Mouse (Mus musculus): ENCODE results near the gene Gm20696. TPM values are rescaled to one million over a fixed set of nuclear protein-coding genes. Genes with fewer than 3 reads are reported as not detected.

Gene Gm20696
- polyA plus RNA-seq, 1 experiment from 2014 or later: 3.0 TPM

DNA sequence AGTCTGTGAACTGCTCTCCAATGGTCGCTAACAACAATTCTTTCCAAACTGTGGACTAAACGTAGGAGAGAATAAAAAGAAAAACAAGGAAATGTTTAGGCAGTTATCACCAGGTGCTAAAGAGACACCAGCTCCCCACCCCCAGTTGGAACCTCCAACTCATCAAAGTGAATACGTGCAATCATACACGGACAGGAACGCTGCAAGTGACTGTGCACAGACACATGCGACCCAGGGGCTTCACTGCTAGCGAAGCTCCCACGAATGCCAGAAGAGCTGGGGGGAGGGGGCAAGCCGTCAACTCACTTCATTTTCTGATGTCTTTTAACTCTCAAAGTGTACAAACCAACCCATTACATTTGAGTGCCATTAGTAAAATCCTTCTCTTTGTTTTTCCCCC, 30.5 kb downstream of the Gm20696 start:
- Histone ChIP-seq H3K4me1 (no peaks in the 10 kb centered on the region), H3K27ac (no peak overlapping the region), H3K4me3 (no peak overlapping the region), H3K27me3 (replicated peaks) (no peaks in the 10 kb centered on the region), H3K9me3 (replicated peaks) (no peaks in the 10 kb centered on the region), H3K4me2 (no peak overlapping the region), H3K9ac (no peak overlapping the region), H3K36me3 (no peaks in the 10 kb centered on the region)
- no peak for ATAC-seq
- WGBS (ENCODE audit: insufficient replicate concordance): 60% methylated on average over 9 of the region's 9 CpGs

DNA sequence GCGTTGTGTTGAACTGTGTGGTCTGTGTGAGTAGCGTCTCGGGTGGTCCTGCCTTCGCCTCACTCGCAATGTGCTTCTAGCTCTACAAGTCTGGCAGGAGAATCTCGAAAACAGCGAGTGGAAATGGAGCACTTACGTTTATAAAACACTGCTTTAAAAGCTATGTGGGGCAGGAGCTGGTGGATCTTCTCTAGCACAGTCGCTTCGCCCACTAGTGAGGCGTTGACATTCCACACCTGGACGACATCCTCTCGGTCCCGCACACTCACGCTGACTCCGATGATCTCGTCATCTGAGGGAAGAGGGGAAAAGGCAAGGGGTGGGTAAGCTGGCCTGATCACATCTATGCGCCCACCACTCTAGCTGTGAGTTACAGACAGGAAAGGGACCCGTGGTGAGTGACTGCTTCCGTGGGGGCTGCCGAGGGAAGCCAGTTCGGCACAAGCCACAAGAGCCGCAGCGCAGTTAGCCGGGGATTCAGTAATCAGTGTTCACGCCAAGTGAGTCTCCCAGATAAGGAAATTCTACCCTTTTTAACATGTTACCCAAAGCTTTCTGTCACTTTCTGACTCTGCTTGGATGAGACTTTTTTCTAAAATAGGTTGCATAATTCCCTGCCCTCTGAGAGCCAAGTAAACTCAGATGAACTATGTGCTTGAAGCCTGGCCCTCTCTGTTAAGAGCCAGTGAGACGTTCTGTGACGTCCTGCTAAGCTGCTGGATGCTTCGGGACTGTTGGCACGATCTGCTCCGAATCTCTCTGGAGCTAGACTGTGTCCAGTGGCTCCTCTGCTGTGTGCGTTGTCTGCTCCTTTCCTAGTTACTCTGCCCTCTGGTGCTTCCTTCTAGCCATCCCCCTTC, 34.2 kb downstream of the Gm20696 start:
- no peak overlapping the region for H3K9ac ChIP-seq
- no peaks in the 10 kb centered on the region for H3K36me3 ChIP-seq
- 63% methylated on average over 32 of the region's 32 CpGs for WGBS (ENCODE audit: insufficient replicate concordance)
- no peaks in the 10 kb centered on the region for H3K4me1 ChIP-seq
- H3K4me3 ChIP-seq: no peak overlapping the region
- no peaks in the 10 kb centered on the region for H3K27me3 ChIP-seq (replicated peaks)
- ATAC-seq: no peak
- H3K9me3 ChIP-seq (replicated peaks): no peaks in the 10 kb centered on the region
- no peak overlapping the region for H3K4me2 ChIP-seq
- no peak overlapping the region for H3K27ac ChIP-seq

DNA sequence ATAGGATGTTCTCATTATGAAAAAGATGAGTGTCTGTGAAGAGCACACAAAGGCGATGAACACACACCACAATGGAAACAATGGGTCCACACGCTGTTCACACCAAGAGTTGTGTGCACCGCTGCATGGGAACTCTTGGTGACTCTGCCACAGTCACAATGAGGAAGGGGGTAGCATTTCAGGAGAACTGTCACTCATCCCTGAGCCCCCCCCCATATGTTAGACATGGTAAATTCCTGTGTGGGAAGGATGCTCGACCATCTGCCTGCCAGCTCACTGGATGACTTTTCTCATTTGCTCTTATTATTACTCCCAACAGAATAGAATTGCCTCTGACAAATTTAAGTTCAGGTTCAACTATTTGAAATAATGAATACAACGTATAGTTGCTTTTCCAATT, 35.0 kb downstream of the Gm20696 start:
- no peaks in the 10 kb centered on the region for H3K36me3 ChIP-seq
- no peaks in the 10 kb centered on the region for H3K4me1 ChIP-seq
- H3K27me3 ChIP-seq (replicated peaks): no peaks in the 10 kb centered on the region
- ATAC-seq: no peak
- H3K9me3 ChIP-seq (replicated peaks): no peaks in the 10 kb centered on the region
- H3K4me3 ChIP-seq: no peak overlapping the region
- H3K27ac ChIP-seq: no peak overlapping the region
- H3K4me2 ChIP-seq: no peak overlapping the region
- 72% methylated on average over 5 of the region's 5 CpGs for WGBS (ENCODE audit: insufficient replicate concordance)
- no peak overlapping the region for H3K9ac ChIP-seq

DNA sequence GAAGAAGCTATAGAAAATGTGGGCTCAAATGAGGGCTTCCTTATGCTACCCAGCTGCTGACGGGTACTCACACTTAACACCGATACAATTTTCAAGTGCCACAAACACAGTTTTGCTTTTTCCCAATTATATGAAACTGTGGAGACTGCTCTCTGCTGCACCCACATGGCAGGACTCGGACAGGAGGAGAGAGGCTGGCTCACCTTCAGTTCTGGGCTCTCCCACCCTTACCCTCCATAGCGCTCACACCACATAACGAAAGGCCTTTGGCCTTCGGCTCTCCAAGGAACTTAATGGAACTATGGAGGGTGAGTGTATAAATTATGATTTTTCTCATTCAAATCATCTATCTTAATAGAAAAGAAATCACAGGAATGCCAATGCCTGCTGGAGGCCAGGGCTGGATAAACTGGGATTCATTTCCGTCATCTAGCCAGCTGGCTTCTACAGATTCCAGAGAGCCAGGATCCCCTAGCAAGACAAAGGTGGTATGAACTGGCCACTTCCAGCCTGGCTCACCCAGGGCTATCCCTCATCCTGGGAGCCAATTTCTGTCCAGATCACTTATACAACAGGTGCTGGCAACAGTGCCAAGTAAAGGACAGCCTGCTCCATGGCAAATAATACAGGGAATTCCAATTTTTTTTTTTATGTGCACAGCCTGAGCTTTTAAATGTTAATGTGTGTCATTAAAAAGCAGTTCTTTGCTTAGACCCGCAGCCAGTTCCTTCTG, 36.7 kb downstream of the Gm20696 start:
- no peak for ATAC-seq
- Histone ChIP-seq H3K27me3 (replicated peaks) (no peaks in the 10 kb centered on the region), H3K27ac (no peak overlapping the region), H3K4me2 (no peak overlapping the region), H3K36me3 (no peaks in the 10 kb centered on the region), H3K9ac (no peak overlapping the region), H3K9me3 (replicated peaks) (no peaks in the 10 kb centered on the region), H3K4me3 (no peak overlapping the region), H3K4me1 (no peaks in the 10 kb centered on the region)
- WGBS (ENCODE audit: insufficient replicate concordance): 71% methylated on average over 8 of the region's 8 CpGs

DNA sequence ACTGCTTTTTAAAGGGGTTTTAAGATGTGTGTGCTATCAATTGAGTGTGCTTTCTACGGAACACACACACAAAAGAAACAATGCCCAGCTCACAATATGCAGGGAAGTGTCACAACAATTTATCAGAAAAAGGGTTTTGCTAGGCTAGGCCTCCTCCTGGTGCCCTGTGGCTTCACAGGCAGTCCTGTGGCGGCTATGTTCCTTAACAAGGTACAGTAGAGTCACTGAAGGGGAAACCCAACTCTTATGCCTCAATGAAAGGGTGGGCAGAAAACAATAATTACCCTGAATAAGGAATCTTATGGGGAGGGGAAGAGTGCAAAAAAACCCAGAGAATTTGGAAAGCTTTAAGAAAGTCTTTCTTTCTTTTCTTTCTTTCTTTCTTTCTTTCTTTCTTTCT, 40.2 kb downstream of the Gm20696 start:
- H3K4me2 ChIP-seq: no peak overlapping the region
- no peaks in the 10 kb centered on the region for H3K4me1 ChIP-seq
- H3K36me3 ChIP-seq: no peaks in the 10 kb centered on the region
- H3K27me3 ChIP-seq (replicated peaks): no peaks in the 10 kb centered on the region
- H3K27ac ChIP-seq: no peak overlapping the region
- WGBS (ENCODE audit: insufficient replicate concordance): 62% methylated on average over 2 of the region's 2 CpGs
- no peaks in the 10 kb centered on the region for H3K9me3 ChIP-seq (replicated peaks)
- H3K4me3 ChIP-seq: no peak overlapping the region
- ATAC-seq: no peak
- no peak overlapping the region for H3K9ac ChIP-seq

DNA sequence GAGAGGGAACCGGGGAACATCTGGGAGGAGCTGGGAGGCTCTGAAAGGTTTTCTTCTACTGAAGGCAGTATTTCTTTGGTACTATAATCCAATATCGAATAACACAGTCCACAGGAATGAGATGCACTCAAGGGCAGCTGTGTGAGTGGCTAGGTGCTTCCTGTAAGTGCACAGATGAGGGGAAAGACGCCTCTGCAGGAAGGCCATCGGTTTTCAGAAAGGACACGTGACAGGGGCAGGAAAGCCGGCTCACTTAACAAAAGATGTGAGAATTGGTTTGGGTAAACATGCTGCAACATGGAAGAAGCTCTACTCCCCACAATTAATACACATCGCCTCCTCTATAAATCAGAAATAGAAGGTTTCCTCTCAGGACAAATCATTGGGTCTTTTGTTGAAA, 40.8 kb downstream of the Gm20696 start:
- Histone ChIP-seq H3K9me3 (replicated peaks) (no peaks in the 10 kb centered on the region), H3K27ac (no peak overlapping the region), H3K4me3 (no peak overlapping the region), H3K27me3 (replicated peaks) (no peaks in the 10 kb centered on the region), H3K36me3 (no peaks in the 10 kb centered on the region), H3K4me2 (no peak overlapping the region), H3K9ac (no peak overlapping the region), H3K4me1 (no peaks in the 10 kb centered on the region)
- no peak for ATAC-seq
- 26% methylated on average over 7 of the region's 7 CpGs for WGBS (ENCODE audit: insufficient replicate concordance)

DNA sequence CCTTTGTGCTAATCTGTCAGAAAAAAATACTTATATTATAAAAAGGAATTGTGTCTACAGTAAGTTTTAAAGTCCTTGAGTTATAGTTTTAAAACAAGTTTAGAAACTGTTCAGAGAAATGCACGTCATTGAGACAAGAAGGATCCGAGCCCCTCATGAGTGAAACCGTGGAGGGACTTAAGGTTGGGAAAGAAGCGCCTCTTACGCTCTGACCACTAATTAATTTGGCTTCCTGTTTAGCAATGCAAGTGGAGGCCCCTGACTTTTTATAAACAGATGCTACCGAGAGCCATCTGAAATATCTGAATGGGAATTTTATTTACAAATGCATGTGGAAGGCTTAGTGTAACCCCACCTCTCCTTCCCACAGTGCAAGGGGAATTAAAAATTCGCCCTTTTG, 41.3 kb downstream of the Gm20696 start:
- no peak overlapping the region for H3K27ac ChIP-seq
- 39% methylated on average over 7 of the region's 7 CpGs for WGBS (ENCODE audit: insufficient replicate concordance)
- no peak overlapping the region for H3K4me2 ChIP-seq
- H3K4me3 ChIP-seq: no peak overlapping the region
- no peak overlapping the region for H3K9ac ChIP-seq
- no peak for ATAC-seq
- H3K27me3 ChIP-seq (replicated peaks): no peaks in the 10 kb centered on the region
- no peaks in the 10 kb centered on the region for H3K9me3 ChIP-seq (replicated peaks)
- H3K36me3 ChIP-seq: no peaks in the 10 kb centered on the region
- no peaks in the 10 kb centered on the region for H3K4me1 ChIP-seq

DNA sequence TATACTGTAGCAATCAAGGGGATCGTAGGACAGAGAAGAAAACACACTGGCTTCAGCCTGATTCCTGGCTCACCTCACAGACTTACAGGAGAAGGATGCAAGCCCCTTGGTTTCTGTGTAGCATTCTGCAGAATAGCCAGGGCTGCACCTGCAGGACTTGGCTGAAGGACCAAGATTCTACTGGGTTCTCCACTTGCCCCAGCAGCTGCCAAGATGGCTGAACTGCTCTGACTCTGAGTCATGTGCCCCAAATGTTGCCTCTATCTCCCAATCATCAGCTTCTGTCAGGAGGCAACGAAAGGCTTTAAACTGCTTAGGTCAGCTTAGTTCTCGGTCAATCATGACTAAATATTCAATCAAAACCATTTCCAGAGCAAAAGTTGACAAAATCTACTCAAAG, 42.1 kb downstream of the Gm20696 start:
- H3K27ac ChIP-seq: no peak overlapping the region
- no peaks in the 10 kb centered on the region for H3K9me3 ChIP-seq (replicated peaks)
- no peaks in the 10 kb centered on the region for H3K27me3 ChIP-seq (replicated peaks)
- H3K36me3 ChIP-seq: no peaks in the 10 kb centered on the region
- no peak overlapping the region for H3K4me3 ChIP-seq
- no peak overlapping the region for H3K4me2 ChIP-seq
- H3K9ac ChIP-seq: no peak overlapping the region
- WGBS (ENCODE audit: insufficient replicate concordance): 59% methylated on average over 3 of the region's 3 CpGs
- no peak for ATAC-seq
- H3K4me1 ChIP-seq: no peaks in the 10 kb centered on the region

DNA sequence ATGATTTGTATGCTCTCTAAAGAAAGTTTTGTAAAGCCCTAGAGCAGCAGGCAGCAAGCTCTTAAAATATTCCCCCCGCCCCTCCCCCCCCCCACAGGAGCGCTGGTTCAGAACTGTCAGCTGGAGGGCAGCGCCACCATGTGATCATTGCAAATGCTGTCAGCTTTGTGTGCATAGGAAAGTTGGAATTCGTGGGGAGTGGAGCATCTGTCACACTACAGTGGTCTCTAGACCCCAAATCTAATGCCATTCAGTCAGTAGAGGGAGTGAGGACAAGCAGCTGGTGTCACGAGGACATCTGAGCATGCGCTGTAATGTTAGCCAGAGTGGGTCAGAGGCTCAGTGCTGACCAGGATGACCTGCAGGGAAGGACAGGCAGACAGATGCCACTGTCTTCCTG, 43.0 kb downstream of the Gm20696 start:
- no peak for ATAC-seq
- no peaks in the 10 kb centered on the region for H3K4me1 ChIP-seq
- H3K9me3 ChIP-seq (replicated peaks): no peaks in the 10 kb centered on the region
- H3K27me3 ChIP-seq (replicated peaks): no peaks in the 10 kb centered on the region
- no peak overlapping the region for H3K9ac ChIP-seq
- H3K4me3 ChIP-seq: no peak overlapping the region
- no peak overlapping the region for H3K27ac ChIP-seq
- H3K4me2 ChIP-seq: no peak overlapping the region
- 31% methylated on average over 6 of the region's 6 CpGs for WGBS (ENCODE audit: insufficient replicate concordance)
- H3K36me3 ChIP-seq: no peaks in the 10 kb centered on the region

DNA sequence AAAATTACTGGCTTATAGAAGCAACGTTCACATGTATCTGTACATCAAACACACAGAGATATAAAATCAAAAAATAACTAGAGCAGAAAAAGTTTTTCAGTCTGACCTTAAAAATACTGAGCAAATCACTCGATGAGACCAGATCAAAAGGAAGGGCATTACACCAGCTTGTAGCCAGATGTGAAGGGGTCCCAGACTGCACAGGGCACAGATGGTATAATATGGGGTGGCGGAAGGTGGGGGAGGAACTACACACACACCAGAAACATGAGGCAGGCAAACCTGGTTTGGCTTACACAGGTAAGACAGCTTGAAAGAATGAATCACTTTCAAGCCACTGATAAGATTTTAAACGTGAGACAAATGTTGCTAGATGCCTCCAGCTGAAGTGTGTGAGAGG, 45.4 kb downstream of the Gm20696 start:
- no peaks in the 10 kb centered on the region for H3K4me1 ChIP-seq
- H3K9me3 ChIP-seq (replicated peaks): no peaks in the 10 kb centered on the region
- no peak for ATAC-seq
- 59% methylated on average over 4 of the region's 4 CpGs for WGBS (ENCODE audit: insufficient replicate concordance)
- no peak overlapping the region for H3K4me3 ChIP-seq
- H3K27me3 ChIP-seq (replicated peaks): no peaks in the 10 kb centered on the region
- H3K27ac ChIP-seq: no peak overlapping the region
- no peaks in the 10 kb centered on the region for H3K36me3 ChIP-seq
- H3K4me2 ChIP-seq: no peak overlapping the region
- H3K9ac ChIP-seq: no peak overlapping the region

DNA sequence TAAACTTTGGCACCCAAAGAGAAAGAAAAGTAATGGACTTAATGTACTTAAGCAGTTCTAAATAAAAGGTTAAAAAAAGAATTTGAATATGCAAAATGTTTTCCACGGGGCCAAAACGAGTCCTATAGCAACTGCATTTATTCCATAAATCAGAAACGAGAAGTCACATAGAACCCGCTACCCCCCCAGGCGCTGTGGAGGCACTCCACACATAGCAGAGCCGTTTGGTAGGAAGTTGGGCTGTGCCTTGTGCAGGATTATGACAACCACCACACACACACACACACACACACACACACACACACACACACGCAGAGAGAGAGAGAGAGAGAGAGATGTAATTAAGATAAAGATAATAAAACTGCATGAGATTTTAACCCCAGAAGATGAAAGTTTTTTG, 46.1 kb downstream of the Gm20696 start:
- H3K27ac ChIP-seq: no peak overlapping the region
- WGBS (ENCODE audit: insufficient replicate concordance): 41% methylated on average over 7 of the region's 7 CpGs
- H3K36me3 ChIP-seq: no peaks in the 10 kb centered on the region
- ATAC-seq: no peak
- H3K9me3 ChIP-seq (replicated peaks): no peaks in the 10 kb centered on the region
- H3K9ac ChIP-seq: no peak overlapping the region
- H3K4me1 ChIP-seq: no peaks in the 10 kb centered on the region
- no peaks in the 10 kb centered on the region for H3K27me3 ChIP-seq (replicated peaks)
- no peak overlapping the region for H3K4me2 ChIP-seq
- H3K4me3 ChIP-seq: no peak overlapping the region

DNA sequence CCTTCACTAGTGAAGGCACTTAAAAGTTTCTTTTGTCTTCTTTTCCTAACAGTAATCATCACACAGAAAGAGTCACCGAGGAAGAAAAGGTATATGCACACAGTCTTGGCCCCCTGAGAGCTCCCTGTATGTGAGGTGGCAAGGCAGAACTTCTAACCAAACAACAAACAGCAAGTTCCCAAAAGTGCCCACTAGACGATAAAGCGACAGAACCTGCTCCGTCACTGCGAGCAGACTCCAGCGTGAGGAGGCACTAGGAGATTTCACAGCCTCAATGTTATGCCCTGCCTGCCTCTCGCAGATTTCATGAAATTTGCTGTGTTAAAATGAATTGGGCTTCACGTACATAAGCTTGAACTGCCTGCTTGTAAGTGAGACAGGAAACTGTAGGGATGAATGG, 46.6 kb downstream of the Gm20696 start:
- no peak for ATAC-seq
- H3K4me1 ChIP-seq: no peaks in the 10 kb centered on the region
- no peak overlapping the region for H3K4me3 ChIP-seq
- no peak overlapping the region for H3K9ac ChIP-seq
- H3K4me2 ChIP-seq: no peak overlapping the region
- H3K9me3 ChIP-seq (replicated peaks): no peaks in the 10 kb centered on the region
- 56% methylated on average over 8 of the region's 8 CpGs for WGBS (ENCODE audit: insufficient replicate concordance)
- no peaks in the 10 kb centered on the region for H3K36me3 ChIP-seq
- H3K27me3 ChIP-seq (replicated peaks): no peaks in the 10 kb centered on the region
- H3K27ac ChIP-seq: no peak overlapping the region

Measured in liver, embryonic 12.5 days (tissue).